Comparison of ENCODE assay signal across 25 mouse cellular contexts in the genomic region with DNA sequence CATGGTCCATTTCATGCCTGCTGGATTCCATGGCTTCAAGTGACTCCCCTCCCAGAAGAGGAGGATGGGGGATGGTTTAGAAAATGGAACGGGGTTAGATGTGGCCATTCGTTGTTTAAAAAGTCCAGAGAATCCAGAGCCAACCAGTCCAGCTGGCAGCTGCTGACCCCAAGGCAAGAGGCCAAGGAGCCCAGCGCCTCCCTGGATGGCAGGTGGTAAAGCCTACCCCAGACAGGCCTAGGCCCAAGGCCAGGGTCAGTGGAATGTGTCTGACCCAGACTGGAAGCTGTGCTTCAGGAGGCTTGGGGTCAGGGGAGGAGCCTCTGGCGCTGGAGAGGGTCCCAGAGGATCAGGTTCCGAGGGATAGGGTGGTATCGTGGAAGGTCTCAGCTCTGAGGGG. TPM values are rescaled to one million over a fixed set of nuclear protein-coding genes. Genes with fewer than 3 reads are reported as not detected.
DNase-seq lines count a peak whose midpoint lies in the region; TF ChIP-seq lines count a peak whose summit lies in the region.
"Had no signal": no experiment of that assay in that cellular context is flagged by ENCODE, and none has a peak within 500 bp of the region (broad histone marks: within the 10 kb centered on the region; RNA-seq: fewer than 3 reads in every experiment).

No protein-coding gene starts in this region.

- WGBS in heart, embryonic 10.5 days, result 66% methylated on average over 6 of the region's 6 CpGs

- peak; percentile 47 for DNase-seq in adrenal gland, adult 2 months
- no peak for DNase-seq in adrenal gland, adult (ENCODE audit: inconsistent age in 2 of 2, low spot score in 1 of 2)
- DNase-seq in heart, adult 11 months, result peak; percentile 94
- DNase-seq in heart, embryonic 10.5 days (ENCODE audit: low spot score), result no peak
- DNase-seq in lung, postnatal 10 days, result peak; percentile 37
- no peak for DNase-seq in lung, postnatal 25 days (ENCODE audit: low spot score)
- no peak for DNase-seq in layer of hippocampus, adult 2 months (ENCODE audit: low spot score in 2 of 2)
- DNase-seq: right cerebral cortex, postnatal 14 days had no signal

- no peak overlapping the region for H3ac ChIP-seq in myocyte (ENCODE audit: control insufficient read depth, insufficient read length)

- peaks cover 39% of the 10 kb centered on the region for H3K27me3 ChIP-seq in heart, embryonic 10.5 days (ENCODE audit: insufficient read depth, poor library complexity, severe bottlenecking)
- peaks cover 11% of the 10 kb centered on the region for H3K27me3 ChIP-seq in myocyte (ENCODE audit: control insufficient read depth, insufficient read depth, insufficient read length)
- H3K27me3 ChIP-seq: lung, embryonic 15.5 days; neural tube, embryonic 12.5 days had no signal

- H3K4me2 ChIP-seq in myocyte (ENCODE audit: low read depth), result no peak overlapping the region
- H3K4me2 ChIP-seq: embryonic facial prominence, embryonic 13.5 days; heart, embryonic 15.5 days; hindbrain, embryonic 14.5 days; liver, embryonic 12.5 days; lung, embryonic 15.5 days; neural tube, embryonic 12.5 days had no signal

- peaks cover 17% of the 10 kb centered on the region for H3K79me2 ChIP-seq in myocyte (ENCODE audit: control insufficient read depth, insufficient read depth)

- H3K27ac ChIP-seq in heart, embryonic 10.5 days, result no peak overlapping the region
- no peak overlapping the region for H3K27ac ChIP-seq in layer of hippocampus, adult 2 months
- H3K27ac ChIP-seq: embryonic facial prominence, embryonic 13.5 days; forebrain, embryonic 10.5 days; heart, embryonic 15.5 days; hindbrain, embryonic 14.5 days; lung, embryonic 15.5 days; neural tube, embryonic 12.5 days had no signal

- H3K9me3 ChIP-seq in heart, embryonic 10.5 days, result no peaks in the 10 kb centered on the region
- H3K9me3 ChIP-seq: embryonic facial prominence, embryonic 13.5 days; forebrain, embryonic 10.5 days; heart, embryonic 15.5 days; liver, embryonic 12.5 days; lung, embryonic 15.5 days; neural tube, embryonic 12.5 days had no signal

- H3K4me3 ChIP-seq in heart, embryonic 10.5 days, result no peak overlapping the region
- no peak overlapping the region for H3K4me3 ChIP-seq in myocyte
- H3K4me3 ChIP-seq in layer of hippocampus, adult 2 months, result no peak overlapping the region
- H3K4me3 ChIP-seq: embryonic facial prominence, embryonic 13.5 days; forebrain, embryonic 10.5 days; heart, embryonic 15.5 days; liver, embryonic 12.5 days; lung, embryonic 15.5 days; neural tube, embryonic 12.5 days had no signal

- H3K36me3 ChIP-seq in heart, embryonic 10.5 days, result no peaks in the 10 kb centered on the region
- peaks cover 3% of the 10 kb centered on the region for H3K36me3 ChIP-seq in myocyte (ENCODE audit: control insufficient read depth, insufficient read depth)
- H3K36me3 ChIP-seq: embryonic facial prominence, embryonic 13.5 days; forebrain, embryonic 10.5 days; heart, embryonic 15.5 days; liver, embryonic 12.5 days; lung, embryonic 15.5 days; neural tube, embryonic 12.5 days had no signal

- no peak for TF ChIP-seq CTCF in layer of hippocampus, adult 2 months (conservative IDR thresholded peaks at IDR 0.05)

- H3K4me1 ChIP-seq in heart, embryonic 10.5 days, result peaks cover 18% of the 10 kb centered on the region

- TF ChIP-seq POLR2A in myocyte (IDR thresholded peaks at IDR 0.05; ENCODE audit: insufficient read length, low read depth), result no peak

TF ChIP-seq in myocyte, 11 proteins besides CTCF, POLR2A, EP300 and RAD21:
- TF ChIP-seq USF1 (IDR thresholded peaks at IDR 0.05; ENCODE audit: low read depth), result no peak
- peak; percentile 62 to 98 (median 95) for TF ChIP-seq MYOG (IDR thresholded peaks at IDR 0.05; ENCODE audit: control insufficient read depth in 1 of 3, insufficient read depth in 1 of 3, insufficient read length in 2 of 3, low read depth in 2 of 3)
- TF ChIP-seq POLR2AphosphoS2 (IDR thresholded peaks at IDR 0.05; ENCODE audit: insufficient read length, low read depth), result no peak
- peak; percentile 73 for TF ChIP-seq TCF3 (IDR thresholded peaks at IDR 0.05; ENCODE audit: insufficient read length, low read depth)
- no peak for TF ChIP-seq SRF (IDR thresholded peaks at IDR 0.05; ENCODE audit: control insufficient read depth, insufficient read length, low read depth)
- TF ChIP-seq E2F4 (IDR thresholded peaks at IDR 0.05; ENCODE audit: insufficient read depth), result no peak
- no peak for TF ChIP-seq CEBPB (IDR thresholded peaks at IDR 0.05; ENCODE audit: insufficient read depth, poor library complexity, severe bottlenecking)
- peak; percentile 64 to 96 (median 95) for TF ChIP-seq MYOD1 (IDR thresholded peaks at IDR 0.05; ENCODE audit: control insufficient read depth in 1 of 3, insufficient read length in 2 of 3, low read depth in 2 of 3)
- TF ChIP-seq TCF12 (IDR thresholded peaks at IDR 0.05; ENCODE audit: insufficient read depth, poor library complexity, severe bottlenecking), result peak; percentile 59
- no peak for TF ChIP-seq REST (IDR thresholded peaks at IDR 0.05; ENCODE audit: insufficient read depth, insufficient read length)

RNA-seq across cellular contexts. Expression of a gene that starts 3.3 kb away (rescaled TPM):
- 100 to 1,000 TPM; 191 to 196 TPM for total RNA-seq in adrenal gland, adult 2 months (2021)
- 201 and 238 TPM in 2 replicates for polyA plus RNA-seq in adrenal gland, adult 2 months (2012; rRNA removed)
- polyA plus RNA-seq in heart, embryonic 10.5 days (2016; fragmentation: Nextera tagmentation; extraction: Ambion mirVana), result 13.7 and 13.9 TPM in 2 replicates
- polyA plus RNA-seq in myocyte (2012; fragmentation: generic; extraction: Trizol), result 128 TPM
- 100 to 1,000 TPM; 137 to 148 TPM for total RNA-seq in layer of hippocampus, adult 2 months (2021)

RNA-seq across cellular contexts. Expression of a gene that starts 18.4 kb away (rescaled TPM):
- under 1 TPM; 0.28 to 0.32 TPM for total RNA-seq in adrenal gland, adult 2 months (2021)
- polyA plus RNA-seq in adrenal gland, adult 2 months (2012; rRNA removed), result 0.45 and 0.57 TPM in 2 replicates
- polyA plus RNA-seq in heart, embryonic 10.5 days (2016; fragmentation: Nextera tagmentation; extraction: Ambion mirVana), result not detected in 2 replicates
- 0.05 TPM for polyA plus RNA-seq in myocyte (2012; fragmentation: generic; extraction: Trizol)
- 1 to 10 TPM; 1.8 to 2.8 TPM for total RNA-seq in layer of hippocampus, adult 2 months (2021)
- total RNA-seq: common myeloid progenitor, adult 5-6 weeks; megakaryocyte, adult 5-6 weeks had no signal
- polyA plus RNA-seq: heart, embryonic 15.5 days; liver, embryonic 12.5 days; lung, embryonic 15.5 days had no signal

RNA-seq across cellular contexts. Expression of a gene that starts 21.4 kb away (rescaled TPM):
- total RNA-seq in adrenal gland, adult 2 months (2021), result not detected
- not detected in 2 replicates for polyA plus RNA-seq in adrenal gland, adult 2 months (2012; rRNA removed)
- not detected in 2 replicates for polyA plus RNA-seq in heart, embryonic 10.5 days (2016; fragmentation: Nextera tagmentation; extraction: Ambion mirVana)
- not detected for polyA plus RNA-seq in myocyte (2012; fragmentation: generic; extraction: Trizol)
- total RNA-seq in layer of hippocampus, adult 2 months (2021), result not detected
- total RNA-seq: common myeloid progenitor, adult 5-6 weeks; layer of hippocampus, postnatal 25 days; megakaryocyte, adult 5-6 weeks had no signal
- polyA plus RNA-seq: embryonic facial prominence, embryonic 13.5 days; forebrain, embryonic 10.5 days; heart, embryonic 15.5 days; hindbrain, embryonic 14.5 days; intestine, postnatal 0 days; liver, embryonic 12.5 days; lung, embryonic 15.5 days; urinary bladder, adult 2 months had no signal

RNA-seq across cellular contexts. Expression of a gene that starts 27.7 kb away (rescaled TPM):
- total RNA-seq in adrenal gland, adult 2 months (2021), result not detected
- polyA plus RNA-seq in adrenal gland, adult 2 months (2012; rRNA removed), result not detected in 2 replicates
- 0.19 and 0.34 TPM in 2 replicates for polyA plus RNA-seq in heart, embryonic 10.5 days (2016; fragmentation: Nextera tagmentation; extraction: Ambion mirVana)
- 0.23 TPM for polyA plus RNA-seq in myocyte (2012; fragmentation: generic; extraction: Trizol)
- not detected for total RNA-seq in layer of hippocampus, adult 2 months (2021)
- total RNA-seq: common myeloid progenitor, adult 5-6 weeks; layer of hippocampus, postnatal 25 days; left cerebral cortex, postnatal 36 days; megakaryocyte, adult 5-6 weeks had no signal
- polyA plus RNA-seq: brain, embryonic 14.5 days; embryonic facial prominence, embryonic 13.5 days; frontal cortex, adult 2 months; heart, embryonic 15.5 days; hindbrain, embryonic 14.5 days; midbrain, embryonic 16.5 days; neural tube, embryonic 12.5 days had no signal

RNA-seq across cellular contexts. Expression of a gene that starts 29.1 kb away (rescaled TPM):
- total RNA-seq in adrenal gland, adult 2 months (2021), result 10 to 100 TPM; 42.5 to 42.6 TPM
- 73.5 and 85.1 TPM in 2 replicates for polyA plus RNA-seq in adrenal gland, adult 2 months (2012; rRNA removed)
- polyA plus RNA-seq in heart, embryonic 10.5 days (2016; fragmentation: Nextera tagmentation; extraction: Ambion mirVana), result 52.0 and 59.8 TPM in 2 replicates
- 29.9 TPM for polyA plus RNA-seq in myocyte (2012; fragmentation: generic; extraction: Trizol)
- total RNA-seq in layer of hippocampus, adult 2 months (2021), result 10 to 100 TPM; 55.4 to 57.8 TPM

Comparison
In these comparisons a context has a peak if more than half of its experiments do, and no peak if none do; other contexts are left out.
1. DNase-seq: peak in adrenal gland, adult 2 months (single experiment), heart, adult 11 months (single experiment) and lung, postnatal 10 days (single experiment); none in adrenal gland, adult (0 of 2), heart, embryonic 10.5 days (single experiment), lung, postnatal 25 days (single experiment) and layer of hippocampus, adult 2 months (0 of 2).